Mouse (Mus musculus) midbrain, postnatal 0 days (tissue): ENCODE measurements around the gene Tmem97. TPM values are rescaled to one million over a fixed set of nuclear protein-coding genes. Genes with fewer than 3 reads are reported as not detected.

Experiments used
- ATAC-seq: fragments of 200-750 bp; cut with Nextera tagmentation; 2 replicates; pipeline ENCODE4 v1.8.0; 2017; ENCODE audit warnings: moderate number of reproducible peaks, mild to moderate bottlenecking, moderate TSS enrichment, moderate library complexity; ENCODE audit not compliant: low FRiP score
- DNase-seq: peaks from one replicate; pipeline ENCODE4 v3.0.0-alpha.2; 2015; ENCODE audit warnings: low spot score
- H3K27ac ChIP-seq: fragments of 300-500 bp; sonication (generic); 2 replicates; pipeline ENCODE4 v1.5.1; 2014; ENCODE audit warnings: low read depth, mild to moderate bottlenecking, low read length, mixed read lengths
- H3K27me3 ChIP-seq: fragments of 300-500 bp; sonication (generic); 2 replicates; pipeline ENCODE4 v1.6.1; 2014; ENCODE audit warnings: low read length, control low read depth, mixed read lengths; ENCODE audit not compliant: insufficient read depth
- H3K36me3 ChIP-seq: fragments of 300-500 bp; sonication (generic); 2 replicates; pipeline ENCODE4 v1.6.1; 2014; ENCODE audit warnings: low read length, control low read depth, mixed read lengths; ENCODE audit not compliant: insufficient read depth
- H3K4me1 ChIP-seq: fragments of 300-500 bp; sonication (generic); 2 replicates; pipeline ENCODE4 v1.6.1; 2014; ENCODE audit warnings: mild to moderate bottlenecking, control low read depth, antibody characterized with exemption, low read length, mixed read lengths; ENCODE audit not compliant: insufficient read depth
- H3K4me2 ChIP-seq: fragments of 300-500 bp; sonication (generic); 2 replicates; pipeline ENCODE4 v1.6.1; 2014; ENCODE audit warnings: low read depth, mild to moderate bottlenecking, low read length, mixed read lengths; ENCODE audit not compliant: poor library complexity, severe bottlenecking
- H3K4me3 ChIP-seq: fragments of 300-500 bp; sonication (generic); 2 replicates; pipeline ENCODE4 v1.5.1; 2014; ENCODE audit warnings: low read depth, mild to moderate bottlenecking, low read length, moderate library complexity
- H3K9ac ChIP-seq: fragments of 300-500 bp; sonication (generic); replicated peaks from 2 replicates; pipeline ENCODE4 v1.6.1; 2014; ENCODE audit warnings: mild to moderate bottlenecking, low read length, moderate library complexity, mixed read lengths; ENCODE audit not compliant: poor library complexity, severe bottlenecking
- H3K9me3 ChIP-seq: fragments of 300-500 bp; sonication (generic); 2 replicates; pipeline ENCODE4 v1.6.1; 2016; ENCODE audit warnings: low read length, control low read depth
- CTCF ChIP-seq: IDR thresholded peaks from 2 replicates; pipeline ENCODE4 v1.5.1; 2016; ENCODE audit warnings: antibody characterized with exemption, mild to moderate bottlenecking
- WGBS: fragments of 180-500 bp; shearing (Covaris S2); extraction: QIAGEN DNeasy Blood & Tissue Kit; methylation state at CpG from one replicate; pipeline ENCODE4 v1.1.7; 2014; 5-methylcytosine and 5-hydroxymethylcytosine counted together
- polyA plus RNA-seq: library from polyadenylated mRNA; unstranded; fragments of >200 nt; fragmentation: Nextera tagmentation; extraction: Ambion mirVana; gene quantifications from 2 replicates; pipeline ENCODE4 v1.2.1, GENCODE M21; 2015
- total RNA-seq: library from RNA; depleted of rRNA; stranded (reverse); fragments of >200 nt; gene quantifications from 2 replicates; pipeline ENCODE4 v1.2.3, GENCODE M21; 2014

Tmem97 gene
- total and polyA plus RNA-seq, 2 experiments from 2014 or later = 41.4 to 45.5 TPM

- Histone ChIP-seq H3K27me3 (no peaks in the 10 kb centered on the region), H3K27ac (no peak overlapping the region), H3K4me1 (no peaks in the 10 kb centered on the region), H3K36me3 (peaks cover 32% of the 10 kb centered on the region), H3K9me3 (no peaks in the 10 kb centered on the region), H3K9ac (no peak overlapping the region), H3K4me2 (no peak overlapping the region), H3K4me3 (no peak overlapping the region)
- TF ChIP-seq CTCF = no peak
- DNase-seq (no peak), ATAC-seq (no peak)
- 91% methylated on average over 6 of the region's 6 CpGs for WGBS
These were observed 21.3 kb upstream of the Tmem97 start for GRCm38 (mm10) chr11:78571854-78572253.

GRCm38 (mm10) chr11:78571441-78571840 lies 20.9 kb upstream of the Tmem97 start:
- Histone ChIP-seq H3K27ac (no peak overlapping the region), H3K9ac (no peak overlapping the region), H3K4me1 (no peaks in the 10 kb centered on the region), H3K4me2 (no peak overlapping the region), H3K4me3 (no peak overlapping the region), H3K36me3 (peaks cover 30% of the 10 kb centered on the region), H3K27me3 (no peaks in the 10 kb centered on the region), H3K9me3 (no peaks in the 10 kb centered on the region)
- no peak for TF ChIP-seq CTCF
- ATAC-seq (no peak), DNase-seq (no peak)
- 91% methylated on average over 8 of the region's 8 CpGs for WGBS

GRCm38 (mm10) chr11:78569806-78570205 lies 19.2 kb upstream of the Tmem97 start:
- no peak overlapping the region for H3K4me2 ChIP-seq
- no peaks in the 10 kb centered on the region for H3K4me1 ChIP-seq
- no peak for TF ChIP-seq CTCF
- no peak for DNase-seq
- no peaks in the 10 kb centered on the region for H3K27me3 ChIP-seq
- H3K4me3 ChIP-seq = no peak overlapping the region
- 75% methylated on average over 3 of the region's 3 CpGs for WGBS
- H3K9me3 ChIP-seq = no peaks in the 10 kb centered on the region
- no peak for ATAC-seq
- H3K36me3 ChIP-seq = peaks cover 29% of the 10 kb centered on the region
- H3K9ac ChIP-seq = no peak overlapping the region
- no peak overlapping the region for H3K27ac ChIP-seq

GRCm38 (mm10) chr11:78568827-78569226 lies 18.2 kb upstream of the Tmem97 start:
- peaks cover 29% of the 10 kb centered on the region for H3K36me3 ChIP-seq
- H3K9me3 ChIP-seq = no peaks in the 10 kb centered on the region
- DNase-seq (no peak), ATAC-seq (no peak)
- H3K9ac ChIP-seq = no peak overlapping the region
- H3K4me1 ChIP-seq = no peaks in the 10 kb centered on the region
- H3K4me3 ChIP-seq = no peak overlapping the region
- TF ChIP-seq CTCF = no peak
- WGBS = 88% methylated on average over 10 of the region's 10 CpGs
- H3K27ac ChIP-seq = no peak overlapping the region
- no peak overlapping the region for H3K4me2 ChIP-seq
- H3K27me3 ChIP-seq = no peaks in the 10 kb centered on the region

- WGBS = 91% methylated on average over 6 of the region's 6 CpGs
- DNase-seq = no peak
- H3K27ac ChIP-seq = no peak overlapping the region
- no peak overlapping the region for H3K4me3 ChIP-seq
- H3K9ac ChIP-seq = no peak overlapping the region
- no peak for ATAC-seq
- H3K27me3 ChIP-seq = no peaks in the 10 kb centered on the region
- peaks cover 27% of the 10 kb centered on the region for H3K36me3 ChIP-seq
- H3K9me3 ChIP-seq = no peaks in the 10 kb centered on the region
- H3K4me1 ChIP-seq = no peaks in the 10 kb centered on the region
- TF ChIP-seq CTCF = no peak
- H3K4me2 ChIP-seq = no peak overlapping the region
These were observed 17.0 kb upstream of the Tmem97 start for GRCm38 (mm10) chr11:78567614-78568013.

GRCm38 (mm10) chr11:78566775-78567174 lies 16.2 kb upstream of the Tmem97 start:
- ATAC-seq (no peak), DNase-seq (no peak)
- Histone ChIP-seq H3K9me3 (no peaks in the 10 kb centered on the region), H3K27ac (no peak overlapping the region), H3K9ac (no peak overlapping the region), H3K27me3 (no peaks in the 10 kb centered on the region), H3K4me1 (no peaks in the 10 kb centered on the region), H3K4me2 (no peak overlapping the region), H3K4me3 (no peak overlapping the region), H3K36me3 (peaks cover 22% of the 10 kb centered on the region)
- no peak for TF ChIP-seq CTCF
- 81% methylated on average over 6 of the region's 6 CpGs for WGBS
